Mouse (Mus musculus): ENCODE measurements around the gene Etv3.

- TF ChIP-seq CTCF (IDR thresholded peaks at IDR 0.05; ENCODE audit: control insufficient read depth, insufficient read depth, low read length) (no peak), POLR2A (IDR thresholded peaks at IDR 0.05; ENCODE audit: borderline replicate concordance, control insufficient read depth, low read depth, low read length) (no peak)
Measured at GRCm38 (mm10) chr3:87549908-87550307, 24.7 kb downstream of the Etv3 start.
